Mouse (Mus musculus) adrenal gland (tissue): ENCODE results near the gene Gm2022.
"Not testable (repeated sequence)": the region's sequence is repeated elsewhere in the genome, so short reads cannot be mapped to it uniquely, and the experiment has no call there.

ENCODE experiments used
- intact Hi-C: fragments of 180-260 bp; cut with DNase I; formaldehyde crosslinking; loops from one replicate; pipeline ENCODE4 v1.15.1; 2025
- long read RNA-seq, 2 experiments: library from polyadenylated mRNA; unstranded; transcript quantifications; one replicate each; pipeline ENCODE4 v2.0.0; 2020; ENCODE audit warnings: borderline replicate concordance in 1 of 2; ENCODE audit not compliant: insufficient replicate concordance in 1 of 2

The Gm2022 gene
- long read RNA-seq, experiment 1, result 0 reads
- long read RNA-seq, experiment 2, result 0 reads

DNA sequence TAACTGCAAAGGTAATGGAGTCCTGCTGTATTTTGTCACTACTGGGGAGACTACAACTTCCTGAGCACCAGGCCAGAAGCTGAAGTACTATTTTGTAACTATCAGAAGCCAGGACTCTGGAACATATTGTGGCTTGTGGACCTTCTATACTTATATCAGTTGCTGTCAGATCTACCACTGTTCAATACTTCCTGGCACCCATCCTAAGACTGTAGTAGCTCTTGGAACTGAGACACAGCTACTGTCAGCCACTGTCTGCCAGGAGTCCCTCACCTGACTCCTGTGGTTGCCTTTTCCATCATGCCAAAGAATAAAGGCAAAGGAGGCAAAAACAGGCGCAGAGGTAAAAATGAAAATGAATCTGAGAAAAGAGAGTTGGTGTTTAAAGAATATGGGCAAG, at the start of gene Gm2022:
Gm2022 (plus strand) TSS at position 301 of the 400 bp plus-strand sequence.
- intact Hi-C loops, result not testable (repeated sequence)

DNA sequence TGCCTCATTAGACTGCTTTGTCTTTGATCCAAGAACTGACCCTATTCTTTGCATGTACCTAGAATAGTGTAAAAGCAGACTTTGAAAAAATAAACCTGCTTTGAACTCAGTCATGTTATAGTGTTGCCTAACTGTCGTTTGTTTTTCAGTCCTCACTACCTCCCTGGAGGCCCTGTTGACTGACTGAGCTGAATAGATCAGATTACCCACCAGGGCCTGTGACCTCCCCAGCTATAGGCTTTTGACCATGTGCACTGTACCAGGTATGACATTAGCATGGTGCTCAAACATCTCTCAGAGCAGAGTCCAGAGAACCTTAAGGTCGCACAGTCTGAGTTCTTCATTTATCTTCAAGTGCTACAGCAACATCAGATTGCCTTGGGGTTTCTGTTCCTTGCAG, 44.5 kb upstream of the Gm2022 start:
- intact Hi-C loops, result not testable (repeated sequence)

DNA sequence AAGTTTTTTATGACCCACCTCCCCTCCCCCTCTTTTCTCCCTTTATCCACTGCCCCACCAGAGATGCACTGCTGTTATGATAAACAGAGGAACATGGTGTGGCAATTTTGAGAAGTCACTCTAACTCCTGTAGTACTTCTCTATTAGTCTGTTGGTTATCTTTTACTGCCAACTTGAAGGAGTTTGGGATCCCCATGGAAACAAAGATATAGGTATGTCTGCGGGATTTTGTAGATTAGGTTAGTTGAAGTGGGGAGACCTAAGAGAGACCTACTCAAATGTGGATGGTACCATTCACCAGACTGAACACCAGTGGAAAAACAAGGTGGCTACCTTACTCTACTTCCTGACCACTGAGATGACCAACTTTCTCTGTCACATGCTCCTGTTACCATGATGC, 39.1 kb upstream of the Gm2022 start:
- intact Hi-C loops, result not testable (repeated sequence)

DNA sequence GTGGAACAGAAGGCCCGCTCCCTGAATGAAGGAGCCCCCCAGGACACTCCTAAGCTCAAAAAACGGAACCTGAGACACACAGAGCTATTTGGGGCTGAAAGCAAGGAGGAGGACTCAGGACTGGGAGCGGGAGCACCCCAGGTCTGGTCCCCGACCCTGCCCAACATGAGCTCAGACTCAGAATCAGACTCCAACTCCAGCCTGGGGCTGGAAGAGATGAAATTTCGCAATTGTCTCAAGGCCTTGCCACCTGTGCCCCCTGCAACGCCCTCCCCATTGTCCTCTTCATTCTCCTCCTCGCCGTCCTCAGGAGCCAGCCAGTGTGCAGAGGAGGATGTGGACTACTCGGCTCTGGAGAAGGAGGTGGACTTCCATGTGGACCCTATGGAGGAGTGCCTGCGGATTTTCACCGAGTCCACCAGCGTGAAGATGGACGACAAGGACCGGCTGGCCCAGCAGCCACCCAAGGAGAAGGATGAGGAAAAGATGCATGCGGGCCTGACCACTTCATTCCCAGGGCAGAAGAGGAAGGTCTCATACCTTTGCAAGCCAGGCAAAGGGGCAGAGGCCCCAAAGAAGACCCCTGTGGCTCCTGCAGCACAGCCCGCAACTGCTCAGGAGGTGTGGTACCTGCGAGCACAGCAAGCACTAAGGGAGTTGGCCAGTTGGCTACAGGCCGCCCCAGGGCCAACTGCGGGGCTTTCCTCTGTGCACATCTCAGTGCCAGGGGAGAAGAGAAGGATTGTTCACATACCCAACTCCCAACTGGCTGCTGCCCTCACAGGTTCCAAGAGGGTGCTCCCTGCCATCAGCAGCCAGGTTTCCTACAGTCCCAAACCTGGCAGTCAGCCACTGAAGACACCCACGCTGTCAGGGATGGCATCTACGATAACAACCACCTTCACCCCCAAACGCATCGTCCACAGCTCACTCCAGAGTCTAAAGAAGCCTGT, 33.2 kb upstream of the Gm2022 start:
- intact Hi-C loops, result not testable (repeated sequence)

DNA sequence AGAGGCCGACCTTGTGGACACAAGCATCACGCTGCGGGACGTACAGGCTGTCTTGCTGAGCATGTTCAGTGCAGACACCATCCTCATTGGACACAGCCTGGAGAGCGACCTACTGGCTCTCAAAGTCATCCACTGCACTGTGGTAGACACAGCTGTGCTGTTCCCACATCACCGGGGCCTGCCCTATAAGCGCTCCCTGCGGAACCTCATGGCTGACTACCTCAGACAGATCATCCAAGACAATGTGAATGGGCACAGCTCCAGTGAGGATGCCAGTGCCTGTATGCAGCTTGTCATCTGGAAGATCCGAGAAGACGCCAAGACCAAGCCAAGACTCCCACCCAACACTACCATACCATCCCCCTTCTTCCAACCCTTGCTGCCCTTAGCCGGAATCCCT, 31.5 kb upstream of the Gm2022 start:
- intact Hi-C loops, result not testable (repeated sequence)

DNA sequence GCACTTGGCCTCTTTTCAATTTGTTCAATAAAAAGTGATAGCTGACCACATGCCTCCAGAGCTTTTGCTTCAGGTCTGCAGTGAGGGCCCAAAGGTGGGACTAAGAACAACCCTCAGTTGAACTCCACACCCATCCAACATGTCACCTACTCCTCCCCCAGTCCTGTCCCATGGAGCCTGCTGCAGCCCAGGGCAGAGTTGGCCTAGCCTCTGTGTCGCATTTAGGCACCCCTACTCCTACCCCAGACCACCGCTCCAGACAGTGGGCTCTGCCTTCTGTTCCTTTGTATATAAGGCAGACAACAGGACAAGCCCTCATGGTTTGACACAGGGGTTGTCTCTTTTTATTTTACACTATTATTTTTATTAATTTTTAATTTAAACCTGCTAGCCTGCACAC, 31.1 kb upstream of the Gm2022 start:
- intact Hi-C loops, result not testable (repeated sequence)

DNA sequence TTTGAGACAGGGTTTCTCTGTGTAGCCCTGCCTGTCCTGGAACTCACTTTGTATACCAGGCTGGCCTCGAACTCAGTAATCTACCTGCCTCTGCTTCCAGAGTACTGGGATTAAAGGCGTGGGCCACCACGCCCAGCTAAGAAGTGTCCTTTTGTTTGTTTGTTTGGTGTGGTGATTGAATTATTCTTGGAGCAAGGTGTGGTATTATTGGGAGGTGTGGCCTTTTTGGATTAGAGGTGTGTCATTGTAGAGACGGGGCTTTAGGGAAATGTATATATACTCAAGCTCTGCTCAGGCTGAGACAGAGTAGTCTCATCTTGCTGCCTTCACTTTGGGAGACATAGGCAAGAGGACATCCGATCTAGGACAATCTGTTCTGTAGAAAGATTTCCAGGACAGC, 21.4 kb upstream of the Gm2022 start, which contains the start of gene Gm2016:
Gm2016 (plus strand) TSS at position 301 of the 400 bp plus-strand sequence.
- intact Hi-C loops, result not testable (repeated sequence)

DNA sequence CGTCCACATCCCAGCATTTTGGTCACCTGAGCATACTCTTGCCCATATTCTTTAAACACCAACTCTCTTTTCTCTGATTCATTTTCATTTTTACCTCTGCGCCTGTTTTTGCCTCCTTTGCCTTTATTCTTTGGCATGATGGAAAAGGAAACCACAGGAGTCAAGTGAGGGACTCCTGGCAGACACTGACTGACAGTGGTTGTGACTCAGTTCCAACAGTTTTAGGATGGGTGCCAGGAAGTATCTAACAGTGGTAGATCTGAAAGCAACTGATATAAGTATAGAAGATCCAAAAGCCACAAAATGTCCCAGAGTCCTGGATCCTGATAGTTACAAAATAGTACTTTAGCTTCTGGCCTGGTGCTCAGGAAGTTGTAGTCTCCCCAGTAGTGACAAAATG, 24.6 kb downstream of the Gm2022 start, which contains the start of gene Gm2035:
Gm2035 (minus strand) TSS at position 137 of the 400 bp plus-strand sequence.
- intact Hi-C loops, result not testable (repeated sequence)
